Mouse (Mus musculus): ENCODE results near the gene Atp6v1a. TPM values are rescaled to one million over a fixed set of nuclear protein-coding genes. Genes with fewer than 3 reads are reported as not detected.

Gene Atp6v1a
- polyA plus RNA-seq, 1 experiment from 2014 or later: 63.0 TPM

Other genes with a start within 250 kb of the Atp6v1a start
- gene Ccdc191, start 249.9 kb downstream of the Atp6v1a start, polyA plus RNA-seq (2014; fragmentation: Nextera tagmentation; extraction: Ambion mirVana): 10.7 and 10.8 TPM in 2 replicates
- gene Qtrt2, start 212.9 kb downstream of the Atp6v1a start, polyA plus RNA-seq (2014; fragmentation: Nextera tagmentation; extraction: Ambion mirVana): 34.3 and 38.0 TPM in 2 replicates
- gene Zdhhc23, start 159.9 kb downstream of the Atp6v1a start, polyA plus RNA-seq (2014; fragmentation: Nextera tagmentation; extraction: Ambion mirVana): 2.4 and 2.7 TPM in 2 replicates
- 7.0 and 7.2 TPM in 2 replicates for gene Gramd1c, start 76.4 kb downstream of the Atp6v1a start, polyA plus RNA-seq (2014; fragmentation: Nextera tagmentation; extraction: Ambion mirVana)
- 63.6 and 65.5 TPM in 2 replicates for gene Naa50, start 125 bp upstream of the Atp6v1a start, polyA plus RNA-seq (2014; fragmentation: Nextera tagmentation; extraction: Ambion mirVana)
- 4.6 and 5.0 TPM in 2 replicates for gene Usf3, start 33.5 kb upstream of the Atp6v1a start, polyA plus RNA-seq (2014; fragmentation: Nextera tagmentation; extraction: Ambion mirVana)
- 1.1 TPM in 2 replicates for gene Sidt1, start 193.5 kb upstream of the Atp6v1a start, polyA plus RNA-seq (2014; fragmentation: Nextera tagmentation; extraction: Ambion mirVana)
- gene Spice1, start 207.4 kb upstream of the Atp6v1a start, polyA plus RNA-seq (2014; fragmentation: Nextera tagmentation; extraction: Ambion mirVana): 31.3 and 31.6 TPM in 2 replicates

Data from intestine, embryonic 14.5 days (tissue).